Comparison of ENCODE assay signal across 8 mouse cellular contexts in the genomic region with DNA sequence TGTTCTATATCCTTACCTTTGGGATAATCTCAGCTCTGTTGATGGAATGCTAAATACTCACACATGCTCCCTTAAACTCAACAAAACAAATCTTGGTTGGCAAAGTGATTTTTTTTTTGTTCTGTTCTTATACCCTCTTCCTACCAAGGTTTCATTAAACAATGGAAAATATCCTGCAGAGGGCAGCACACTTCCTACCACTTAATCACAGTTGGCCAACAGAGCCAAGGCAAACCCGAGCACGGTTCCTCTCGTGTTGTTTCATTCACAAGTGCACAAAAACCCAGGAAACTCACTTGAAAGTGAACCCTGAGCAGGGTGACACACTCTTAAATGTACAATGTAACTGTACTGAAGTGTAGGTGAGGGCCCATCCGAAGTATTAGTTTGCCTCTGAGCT.
DNase-seq lines count a peak whose midpoint lies in the region; ATAC-seq and TF ChIP-seq lines count a peak whose summit lies in the region.

No protein-coding gene starts in this region.

- no peak overlapping the region for H3K27ac ChIP-seq in CH12.LX (ENCODE audit: insufficient read depth, low read depth)

- TF ChIP-seq RAD21 in CH12.LX (IDR thresholded peaks at IDR 0.05; ENCODE audit: low read depth, low read length): peak; percentile 44

- DNase-seq in embryo, embryonic 11 days: peak; percentile 32
- no peak for DNase-seq in embryo, embryonic 9.5 days (ENCODE audit: extremely low spot score)
- DNase-seq in kidney, postnatal 14 days: peak; percentile 32
- no peak for DNase-seq in kidney, postnatal 4 days
- peak; percentile 13 for DNase-seq in CH12.LX (ENCODE audit: extremely low read depth)
- DNase-seq in left cerebral cortex, postnatal 25 days (ENCODE audit: low spot score in 2 of 2): no peak
- no peak for DNase-seq in ovary, postnatal 10 days (ENCODE audit: low spot score)

- no peaks in the 10 kb centered on the region for H3K9me3 ChIP-seq in CH12.LX (replicated peaks; ENCODE audit: low read length)

- in situ Hi-C loops in CH12.LX (cut with MboI; ENCODE audit: low pct_ligation_motif_present, low pct_unique_long_range_greater_than_20kb, low sequenced_read_pairs): no loop called here

- peak in 1 of 2 experiments; percentile 52; a peak in 2 of 4 replicates for TF ChIP-seq CTCF in CH12.LX (conservative IDR thresholded peaks at IDR 0.05 in 1 of 2, IDR thresholded peaks at IDR 0.05 in 1 of 2; ENCODE audit: low read depth in 2 of 2, low read length in 2 of 2)

- H3K4me3 ChIP-seq in CH12.LX (replicated peaks in 1 of 3; ENCODE audit: low read depth in 2 of 3, low read length in 2 of 3, poor library complexity in 1 of 3): no peak overlapping the region

- no peak for TF ChIP-seq EP300 in CH12.LX (IDR thresholded peaks at IDR 0.05; ENCODE audit: low read length)

- intact Hi-C loops in left cerebral cortex, postnatal 25 days (cut with DNase I): no loop called here

- peak; percentile 67 to 80 for ATAC-seq in hematopoietic stem cell, adult 5-6 weeks (replicated peaks in 1 of 2; ENCODE audit: insufficient read depth in 1 of 2, low FRiP score in 2 of 2, low TSS enrichment in 1 of 2, low read depth in 1 of 2, poor library complexity in 2 of 2, severe bottlenecking in 2 of 2)

- H3K36me3 ChIP-seq in CH12.LX (replicated peaks in 1 of 2; ENCODE audit: control insufficient read depth in 1 of 2, insufficient read depth in 1 of 2, low read length in 1 of 2): no peaks in the 10 kb centered on the region

- TF ChIP-seq POLR2A in CH12.LX (IDR thresholded peaks at IDR 0.05; ENCODE audit: low read depth, low read length): no peak

- dilution Hi-C loops in CH12.LX (cut with MboI; ENCODE audit: extremely low pct_ligation_motif_present, extremely low pct_unique_long_range_greater_than_20kb, low sequenced_read_pairs): no loop called here

- no peaks in the 10 kb centered on the region for H3K79me2 ChIP-seq in CH12.LX (replicated peaks; ENCODE audit: control insufficient read depth, extremely low read depth, insufficient read depth, poor library complexity, severe bottlenecking)

- no peaks in the 10 kb centered on the region for H3K27me3 ChIP-seq in CH12.LX (replicated peaks)

- H3K9ac ChIP-seq in CH12.LX (ENCODE audit: insufficient read depth, low read depth): no peak overlapping the region

- H3K4me2 ChIP-seq in CH12.LX (ENCODE audit: insufficient read depth, low read depth, poor library complexity, severe bottlenecking): no peak overlapping the region

- H3K4me1 ChIP-seq in CH12.LX (ENCODE audit: control insufficient read depth in 1 of 2, insufficient read depth in 2 of 2): peaks cover 0 to 9% of the 10 kb centered on the region in 2 experiments; a peak in 2 of 4 replicates

TF ChIP-seq in CH12.LX, 34 proteins besides CTCF, POLR2A, EP300 and RAD21:
- no peak for TF ChIP-seq USF1 (IDR thresholded peaks at IDR 0.05; ENCODE audit: low read depth, low read length)
- peak; percentile 43 for TF ChIP-seq SMC3 (IDR thresholded peaks at IDR 0.05; ENCODE audit: low read depth, low read length)
- no peak for TF ChIP-seq CHD1 (IDR thresholded peaks at IDR 0.05; ENCODE audit: low read depth, low read length)
- TF ChIP-seq JUN (IDR thresholded peaks at IDR 0.05; ENCODE audit: insufficient read depth, low read depth, low read length): no peak
- no peak for TF ChIP-seq KAT2A (IDR thresholded peaks at IDR 0.05; ENCODE audit: insufficient replicate concordance, low read length)
- TF ChIP-seq MXI1 (IDR thresholded peaks at IDR 0.05; ENCODE audit: low read depth, low read length): no peak
- TF ChIP-seq JUND (conservative IDR thresholded peaks at IDR 0.05; ENCODE audit: low read depth, low read length): no peak
- TF ChIP-seq MAFK (IDR thresholded peaks at IDR 0.05; ENCODE audit: insufficient replicate concordance, low read length): no peak
TF ChIP-seq in CH12.LX: peak in this region for 1.

Comparison
In these comparisons a context has a peak if more than half of its experiments do, and no peak if none do; other contexts are left out.
1. DNase-seq: peak in embryo, embryonic 11 days (single experiment), kidney, postnatal 14 days (single experiment) and CH12.LX (single experiment); none in embryo, embryonic 9.5 days (single experiment), kidney, postnatal 4 days (0 of 2), left cerebral cortex, postnatal 25 days (0 of 2) and ovary, postnatal 10 days (single experiment).